Mouse (Mus musculus): ENCODE results near the gene Plpp4.

The Plpp4 gene

GRCm38 (mm10) chr7:129301622-129302021, 44.8 kb downstream of the Plpp4 start:
- DNase-seq (ENCODE audit: low spot score): no peak

DNA sequence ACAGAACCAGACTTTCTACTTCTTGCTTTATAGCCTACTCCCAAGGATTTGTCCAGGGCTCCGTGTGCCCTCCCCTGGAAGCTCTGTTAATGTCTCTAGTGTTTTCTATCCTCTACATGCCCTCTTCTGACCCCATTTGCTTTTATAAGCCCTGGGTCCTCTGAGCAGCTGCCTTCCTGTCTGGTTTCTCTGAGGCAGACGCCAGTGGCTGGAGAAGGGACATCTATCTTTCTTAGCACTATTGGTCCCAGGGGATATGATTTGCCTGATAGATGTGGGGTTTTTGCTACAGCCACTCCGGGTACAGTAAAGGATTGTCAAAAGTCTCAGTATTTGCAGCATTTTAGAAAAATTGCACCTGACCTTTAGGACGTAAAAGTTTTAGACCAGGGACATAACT, 46.5 kb downstream of the Plpp4 start:
- DNase-seq (ENCODE audit: low spot score): no peak

DNA sequence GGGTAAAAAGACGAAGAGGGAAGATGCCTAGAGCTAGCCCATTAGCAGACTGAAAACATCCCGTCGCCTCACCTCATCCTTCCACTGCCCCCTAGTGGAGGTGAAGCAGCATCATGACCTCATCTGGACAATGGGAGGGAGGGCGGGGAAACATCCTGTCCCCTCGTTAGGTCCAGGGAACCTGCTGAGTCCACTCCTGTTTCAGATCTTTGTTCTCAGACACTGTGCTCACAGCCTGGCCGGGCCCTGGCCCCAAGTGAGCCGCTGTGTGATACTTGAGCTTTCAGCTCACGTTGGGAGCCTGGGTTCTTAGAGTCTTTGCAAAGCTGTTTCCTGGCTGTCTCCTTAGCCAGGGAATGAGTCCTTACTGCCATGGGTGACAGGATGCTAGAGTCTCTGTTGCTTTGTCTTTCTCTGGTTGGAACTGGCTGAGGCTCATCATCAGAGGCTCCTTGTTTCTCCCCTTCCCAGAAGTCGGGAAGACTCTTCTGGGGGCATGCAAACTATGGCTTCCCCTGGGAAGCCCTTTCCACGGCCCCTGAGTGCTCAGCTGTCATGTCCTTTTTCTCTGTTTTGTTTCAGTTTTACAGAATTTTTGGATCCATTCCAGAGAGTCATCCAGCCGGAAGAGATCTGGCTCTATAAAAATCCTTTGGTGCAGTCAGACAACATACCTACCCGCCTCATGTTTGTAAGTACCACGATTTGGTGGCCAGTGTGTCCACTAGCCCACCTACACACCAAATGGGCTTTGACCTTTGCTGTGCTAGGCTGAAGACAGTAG, 50.4 kb downstream of the Plpp4 start:
- no peak for DNase-seq (ENCODE audit: low spot score)

DNA sequence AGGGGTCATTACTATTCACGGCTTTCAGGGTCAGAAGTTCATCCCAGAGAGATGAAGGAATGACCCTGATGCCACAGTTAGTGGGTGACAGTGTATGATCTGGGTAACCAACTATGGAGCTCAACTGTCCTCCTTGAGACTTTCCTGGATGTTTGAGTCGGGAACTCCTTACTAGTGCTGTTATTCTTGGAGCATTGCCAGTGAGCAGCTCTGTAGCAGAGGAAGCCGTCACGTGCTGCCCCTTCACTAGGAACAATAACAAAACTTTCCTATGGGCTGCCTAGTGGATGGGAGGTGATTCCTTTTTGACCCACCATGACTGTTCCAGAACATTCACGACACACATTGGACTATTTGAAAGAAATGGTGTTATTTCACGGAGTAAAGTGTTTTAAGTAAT, 51.8 kb downstream of the Plpp4 start:
- no peak for DNase-seq (ENCODE audit: low spot score)

DNA sequence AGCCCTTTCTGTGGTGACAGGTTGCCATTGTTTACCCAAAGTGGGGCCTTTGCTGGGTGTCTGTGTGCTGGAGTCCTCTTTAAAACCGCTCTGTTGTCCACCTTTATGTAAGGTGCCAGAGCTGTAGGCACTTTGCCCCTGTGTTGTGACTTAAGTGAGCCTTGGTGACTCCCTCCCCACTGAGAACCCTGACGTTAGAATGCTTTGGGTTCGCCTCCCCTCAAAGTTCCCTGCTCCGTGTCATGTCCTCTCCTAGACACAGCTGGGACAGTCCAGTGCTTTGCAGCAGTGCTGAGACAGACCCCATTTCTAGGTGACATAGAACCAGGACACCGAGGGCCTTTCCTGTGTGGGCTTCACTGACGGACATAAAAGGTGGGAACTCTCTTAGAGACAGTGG, 55.7 kb downstream of the Plpp4 start:
- no peak for DNase-seq (ENCODE audit: low spot score)

- DNase-seq (ENCODE audit: low spot score): no peak
Observed at GRCm38 (mm10) chr7:129313969-129314368, 57.1 kb downstream of the Plpp4 start.

DNA sequence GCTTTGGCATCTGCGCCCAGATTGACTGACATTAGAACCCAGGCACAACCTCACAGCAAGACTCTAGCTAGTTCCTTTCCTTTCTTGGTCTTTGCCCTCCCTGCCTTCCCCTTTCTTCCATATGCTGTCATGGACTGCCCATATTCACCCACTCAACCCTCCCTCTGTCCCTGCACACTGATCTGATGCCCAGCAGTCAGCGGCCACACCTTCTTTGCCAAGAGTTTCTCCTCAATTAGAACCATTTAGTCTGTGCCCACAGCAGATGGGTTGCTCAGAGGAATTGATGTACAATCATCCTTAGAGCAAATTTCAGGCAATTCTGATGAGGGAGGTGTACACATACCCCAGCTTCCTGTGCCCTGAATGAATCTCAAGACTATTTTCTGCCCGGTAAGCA, 83.3 kb downstream of the Plpp4 start:
- DNase-seq (ENCODE audit: low spot score): no peak

- DNase-seq (ENCODE audit: low spot score): no peak
Observed at GRCm38 (mm10) chr7:129355561-129355960, 98.7 kb downstream of the Plpp4 start.

DNA sequence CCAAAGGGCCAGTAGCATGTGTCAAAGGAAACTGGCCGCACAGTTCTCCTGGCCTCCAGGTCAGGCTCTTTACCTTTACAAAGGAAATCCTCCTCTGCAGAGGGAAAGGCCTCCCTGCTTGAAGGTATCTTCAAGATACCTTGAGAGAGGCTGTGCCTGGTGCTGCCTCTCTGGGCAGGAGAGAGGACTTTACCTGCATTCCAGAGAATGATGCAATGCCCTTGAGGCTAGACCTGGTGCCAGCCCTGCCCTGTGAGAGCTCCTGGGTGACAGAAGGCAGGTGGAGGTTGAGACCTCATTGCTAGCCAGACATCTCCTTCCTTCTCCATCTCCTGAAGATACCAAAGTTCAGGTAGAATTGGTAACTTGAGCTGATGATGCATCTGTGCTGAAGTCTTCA, 118.5 kb downstream of the Plpp4 start:
- DNase-seq (ENCODE audit: low spot score): no peak

DNA sequence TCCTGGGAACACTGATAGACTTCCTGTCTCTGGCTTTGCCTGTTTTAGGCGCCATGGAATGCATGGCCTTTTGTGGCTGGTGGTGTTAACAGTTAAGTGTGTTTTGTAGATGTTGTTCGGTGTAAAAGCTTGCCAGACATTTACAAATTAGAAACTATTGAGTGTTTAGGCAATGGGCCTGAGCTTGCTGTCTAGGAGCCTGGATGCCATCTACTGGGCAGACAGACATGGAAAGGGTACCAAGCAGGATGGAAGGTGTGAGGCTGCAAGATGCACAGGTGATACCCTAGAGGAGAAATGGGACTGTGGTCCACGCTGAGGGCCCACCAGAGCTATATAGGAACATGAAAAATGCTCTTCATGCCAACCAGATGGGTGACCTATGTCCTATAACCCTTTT, 128.3 kb downstream of the Plpp4 start:
- DNase-seq (ENCODE audit: low spot score): no peak

DNA sequence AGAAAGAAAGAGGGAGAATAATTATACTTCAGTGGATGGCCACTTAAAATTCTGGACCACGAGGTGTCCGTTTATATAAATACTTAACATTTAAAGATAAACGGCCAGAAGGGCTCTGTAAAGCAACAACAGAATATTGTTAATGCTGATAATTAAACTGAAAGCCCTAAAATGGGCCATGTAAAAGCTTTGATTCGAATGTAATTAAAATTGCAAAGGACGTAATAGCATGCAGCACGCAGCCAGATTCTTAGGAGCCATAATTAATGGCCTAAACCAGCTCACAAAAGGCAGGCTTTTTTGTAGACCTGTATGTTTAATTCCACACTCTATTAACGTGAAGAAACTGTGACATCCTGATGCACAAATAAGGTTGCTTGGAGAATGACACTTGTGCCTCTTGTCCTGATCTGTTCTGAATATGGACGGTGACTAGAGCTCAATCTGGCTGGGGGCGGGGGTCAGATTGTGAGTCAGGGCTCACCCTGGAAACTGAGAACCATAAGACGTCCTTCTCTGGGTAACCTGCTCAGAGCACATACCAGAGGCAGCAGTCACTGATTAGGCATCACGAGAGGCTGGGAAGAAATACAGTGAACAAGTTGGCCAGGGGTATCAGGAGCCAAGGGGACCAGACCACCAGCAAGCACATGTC, 136.1 kb downstream of the Plpp4 start:
- DNase-seq (ENCODE audit: low spot score): no peak

- no peak for DNase-seq (ENCODE audit: low spot score)
Observed at GRCm38 (mm10) chr7:129396561-129396960, 139.7 kb downstream of the Plpp4 start.

GRCm38 (mm10) chr7:129399071-129399470, 142.2 kb downstream of the Plpp4 start:
- DNase-seq (ENCODE audit: low spot score): no peak

DNA sequence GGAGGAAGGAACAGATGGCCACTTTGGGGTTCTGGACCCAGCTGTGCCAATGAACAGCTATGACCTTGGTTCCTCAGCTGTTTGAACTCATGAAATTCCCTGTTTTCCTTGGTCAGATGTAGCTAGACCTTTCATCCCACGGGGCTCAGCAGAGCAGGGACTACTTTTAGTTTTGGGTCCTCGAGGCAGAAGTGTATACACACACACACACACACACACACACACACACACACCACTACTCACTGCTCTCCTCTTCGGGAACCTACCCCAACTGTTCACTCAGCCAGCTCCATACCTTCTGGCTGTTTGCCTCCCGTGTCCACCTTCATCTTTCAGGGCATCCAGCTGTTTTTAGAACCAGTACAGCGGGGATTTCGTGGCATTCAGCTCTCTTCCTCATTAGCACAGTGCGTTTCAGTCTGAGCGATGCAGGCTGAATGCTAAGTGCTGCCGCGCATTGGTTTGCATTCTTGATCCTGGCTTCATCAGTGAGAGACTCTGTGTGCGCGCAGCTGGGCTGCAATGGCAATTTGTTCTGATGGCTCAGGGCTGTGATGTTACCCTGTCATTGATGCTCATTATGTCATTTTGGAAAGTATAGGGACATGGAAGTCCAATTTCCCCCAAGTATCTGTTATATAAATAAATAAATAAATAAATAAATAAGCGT, 146.0 kb downstream of the Plpp4 start:
- peak; percentile 40 for DNase-seq (ENCODE audit: low spot score)

GRCm38 (mm10) chr7:129406069-129406468, 149.2 kb downstream of the Plpp4 start:
- DNase-seq (ENCODE audit: low spot score): no peak

GRCm38 (mm10) chr7:129412695-129413094, 155.9 kb downstream of the Plpp4 start:
- no peak for DNase-seq (ENCODE audit: low spot score)

GRCm38 (mm10) chr7:129415179-129415578, 158.3 kb downstream of the Plpp4 start:
- DNase-seq (ENCODE audit: low spot score): no peak

DNA sequence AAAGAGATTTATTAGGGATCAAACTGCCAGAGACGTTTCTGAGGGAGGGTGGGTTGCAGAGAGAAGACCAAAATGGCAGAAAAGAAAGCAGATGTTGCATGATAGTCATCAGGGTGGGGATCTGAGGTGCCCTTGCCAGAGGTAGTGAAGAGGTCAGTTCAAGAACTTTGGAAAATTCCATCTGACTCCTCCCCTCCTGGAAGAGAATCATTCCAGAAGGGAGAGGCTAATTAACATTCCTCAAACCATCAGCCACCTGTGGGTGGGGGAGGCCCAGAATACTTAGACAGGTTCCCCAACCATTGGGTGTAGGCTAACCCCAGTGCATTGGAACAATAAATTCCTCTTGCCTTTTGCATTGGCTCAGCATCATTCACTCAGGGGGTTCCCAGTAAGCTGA, 164.3 kb downstream of the Plpp4 start:
- no peak for DNase-seq (ENCODE audit: low spot score)

DNA sequence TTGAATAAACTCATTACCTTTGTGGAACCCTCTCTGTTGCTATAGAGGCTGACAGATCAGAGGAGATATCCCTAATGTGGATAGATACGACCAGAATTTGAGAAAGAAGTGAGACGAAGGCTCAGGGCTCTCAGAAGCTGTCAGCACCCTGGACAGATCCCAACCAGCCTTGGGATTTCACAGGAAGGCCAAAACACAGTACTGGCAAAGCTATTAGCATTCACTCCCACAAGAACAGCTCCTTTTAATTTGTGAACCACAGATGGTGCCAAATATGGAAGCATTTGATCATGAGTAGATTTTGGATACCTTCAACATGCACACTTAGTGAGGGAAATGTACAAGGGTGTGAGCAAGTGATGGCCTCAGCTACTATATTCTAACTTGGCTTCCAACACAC, 168.7 kb downstream of the Plpp4 start:
- DNase-seq (ENCODE audit: low spot score): no peak

DNA sequence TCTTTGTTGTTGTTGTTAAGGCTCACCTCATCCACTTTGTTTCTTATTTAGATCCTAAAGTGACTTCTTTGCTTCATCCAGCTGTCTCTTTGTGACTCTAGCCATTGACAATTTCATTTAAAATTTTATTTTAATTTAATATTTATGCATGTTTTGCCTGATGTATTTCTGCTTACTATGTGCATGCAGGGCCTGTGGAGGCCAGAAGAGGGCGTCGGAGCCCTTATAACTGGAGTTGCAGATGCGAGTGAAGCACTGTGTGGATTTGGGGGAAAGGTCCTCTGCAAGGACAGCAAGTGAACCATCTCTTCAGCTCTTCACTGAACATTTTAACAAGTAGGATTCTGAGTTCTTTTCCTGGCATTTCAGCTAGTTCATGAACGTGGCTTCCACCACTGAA, 172.0 kb downstream of the Plpp4 start:
- no peak for DNase-seq (ENCODE audit: low spot score)

GRCm38 (mm10) chr7:129429903-129430302, 173.1 kb downstream of the Plpp4 start:
- no peak for DNase-seq (ENCODE audit: low spot score)
